Mouse (Mus musculus) kidney, adult 8-10 months (tissue): ENCODE data around the gene Rps25.
"Not testable (repeated sequence)": the region's sequence is repeated elsewhere in the genome, so short reads cannot be mapped to it uniquely, and the experiment has no call there.

Experiments
- DNase-seq, 2 experiments: peaks; one replicate each; pipeline ENCODE4 v3.0.0; 2022

Rps25 gene

DNA sequence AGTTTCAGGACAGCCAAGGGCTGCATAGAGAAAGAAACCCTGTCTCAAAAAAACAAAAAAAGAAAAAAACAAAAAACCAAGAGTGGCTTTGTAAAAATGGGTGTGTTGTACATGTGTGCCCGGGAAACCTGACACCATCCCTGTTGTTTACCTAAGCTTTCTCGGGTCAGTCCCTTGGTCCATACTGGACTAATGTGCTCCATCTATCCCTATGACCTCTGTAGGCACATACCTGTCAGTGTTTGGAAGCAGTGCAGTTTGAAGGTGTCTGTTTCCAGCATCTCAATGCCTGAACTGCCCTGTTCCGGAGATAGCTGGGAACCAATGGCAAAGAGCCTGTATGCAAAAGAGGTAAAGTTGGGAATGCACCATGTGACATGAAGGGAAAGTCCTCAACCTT is 1.9 kb upstream of the Rps25 start:
- DNase-seq: no peak

DNA sequence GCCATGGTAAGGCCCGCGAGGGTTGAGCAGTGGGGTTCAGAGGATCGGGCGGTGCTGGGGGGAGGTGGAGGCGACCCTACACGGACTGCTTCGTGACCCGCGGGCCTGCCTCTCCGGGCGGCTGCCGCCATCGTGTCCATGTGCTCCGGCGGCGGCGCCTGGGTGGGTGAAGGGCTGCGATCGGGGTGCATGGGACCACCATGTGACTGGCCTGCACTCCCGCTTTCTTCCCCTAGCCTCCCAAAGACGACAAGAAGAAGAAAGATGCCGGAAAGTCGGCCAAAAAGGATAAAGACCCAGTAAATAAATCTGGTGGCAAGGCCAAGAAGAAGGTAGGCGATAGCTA is 786 bp downstream of the Rps25 start:
- DNase-seq: no peak

DNA sequence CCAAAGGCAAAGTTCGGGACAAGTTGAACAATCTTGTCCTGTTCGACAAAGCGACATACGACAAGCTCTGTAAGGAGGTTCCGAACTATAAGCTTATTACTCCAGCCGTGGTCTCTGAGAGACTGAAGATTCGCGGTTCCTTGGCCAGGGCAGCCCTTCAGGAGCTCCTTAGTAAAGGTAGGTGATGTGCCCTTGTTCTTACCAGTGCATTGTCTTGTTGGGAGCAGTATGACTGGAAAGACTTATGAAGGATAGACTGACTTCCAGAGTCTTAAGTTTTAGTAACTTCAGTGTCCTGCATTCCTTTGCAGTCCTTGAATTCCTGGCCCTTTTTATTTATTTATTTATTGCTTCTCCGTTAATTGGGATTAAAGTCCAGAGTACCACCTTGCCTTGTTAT is 1.8 kb downstream of the Rps25 start:
- not testable (repeated sequence) for DNase-seq

DNA sequence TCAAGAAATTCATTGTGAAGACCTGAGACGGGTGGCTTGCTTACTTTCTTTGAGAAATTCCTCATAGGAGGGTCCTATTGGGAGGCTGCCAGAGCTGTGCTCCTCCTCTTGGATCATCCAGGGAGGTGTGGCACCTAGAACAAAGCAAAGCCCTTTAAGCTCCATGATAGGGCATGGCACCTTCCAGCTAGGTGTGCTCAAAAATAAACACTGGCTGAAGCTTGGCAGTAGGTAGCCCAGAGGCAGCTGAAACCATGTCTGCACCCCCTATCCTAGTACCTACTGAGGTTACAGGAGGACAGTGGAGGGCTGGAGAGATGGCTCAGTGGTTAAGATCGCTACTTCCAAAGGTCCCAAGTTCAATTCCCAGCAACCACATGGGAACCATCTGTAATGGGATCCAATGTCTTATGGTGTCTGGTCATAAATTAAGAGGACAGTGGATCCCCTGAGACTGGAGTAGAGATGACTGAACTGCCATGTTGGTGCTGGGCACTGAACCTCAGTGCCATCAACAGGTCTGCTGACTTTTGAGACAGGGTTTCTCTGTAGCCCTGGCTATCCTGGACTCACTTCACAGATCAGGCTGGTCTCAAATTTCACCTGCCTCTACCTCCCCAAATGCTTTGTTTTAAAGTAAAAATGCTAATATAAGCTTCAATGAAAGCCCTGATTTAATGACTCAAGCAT is 3.9 kb downstream of the Rps25 start:
- no peak for DNase-seq

DNA sequence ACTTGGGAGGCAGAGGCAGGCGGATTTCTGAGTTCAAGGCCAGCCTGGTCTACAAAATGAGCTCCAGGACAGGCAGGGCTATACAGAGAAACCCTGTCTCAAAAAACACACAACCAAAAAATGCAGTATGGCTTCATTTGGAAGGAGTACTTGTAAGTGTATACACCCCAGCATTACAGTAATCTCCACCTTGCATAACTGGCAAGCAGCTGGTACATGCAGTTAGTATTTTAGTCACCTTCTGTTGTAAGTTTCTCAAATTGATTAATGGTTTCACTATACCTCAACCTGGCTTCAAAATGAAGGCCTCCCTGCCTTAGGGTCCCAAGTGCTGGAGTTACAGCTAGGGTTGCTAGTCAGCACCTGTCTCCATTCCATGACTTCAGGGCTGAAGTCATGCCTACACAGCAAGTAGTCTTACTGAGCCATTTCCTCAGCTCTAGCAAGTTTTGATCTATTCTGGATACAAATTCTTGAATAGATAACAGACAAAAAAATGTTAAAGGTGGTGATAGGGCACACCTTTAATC is 4.7 kb downstream of the Rps25 start:
- DNase-seq: no peak

DNA sequence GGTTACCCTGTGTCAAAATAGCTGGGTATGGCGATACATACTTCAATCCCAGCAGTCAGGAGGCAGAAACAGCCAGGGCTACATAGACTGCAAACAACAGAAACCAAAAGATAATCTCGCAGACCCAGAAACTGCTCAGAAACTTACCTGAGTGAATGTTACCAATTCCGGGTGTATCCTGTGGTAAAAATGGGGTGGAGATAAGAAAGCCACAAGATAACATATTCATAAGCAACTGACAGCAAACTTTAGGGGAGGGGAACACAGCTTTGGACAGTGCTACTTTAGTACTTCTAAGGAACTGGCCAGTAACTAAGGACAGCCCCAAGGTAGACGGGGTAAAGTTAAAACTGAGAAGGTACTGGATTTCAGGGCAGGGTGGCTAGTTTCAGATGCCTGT is 5.4 kb downstream of the Rps25 start:
- DNase-seq: no peak

DNA sequence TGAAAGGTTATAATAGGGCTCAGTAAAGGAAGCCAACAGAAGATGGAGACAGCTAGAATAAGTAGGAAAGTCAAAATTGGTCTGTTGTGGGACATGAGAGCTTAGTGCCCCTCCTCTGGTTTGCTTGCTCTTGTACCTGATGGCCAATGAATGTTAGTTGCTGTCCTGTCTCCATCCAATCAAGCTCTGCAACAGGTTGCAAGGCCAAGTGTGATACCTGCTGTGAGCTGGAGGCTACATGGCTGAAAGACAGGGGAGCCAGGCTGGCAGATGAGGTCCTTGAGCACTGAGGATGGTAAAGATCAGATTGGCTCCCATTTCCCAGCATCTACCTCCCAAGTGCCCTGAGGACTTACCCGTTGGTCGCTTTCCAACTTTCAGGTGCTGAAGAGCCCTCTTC is 5.8 kb downstream of the Rps25 start:
- no peak for DNase-seq

DNA sequence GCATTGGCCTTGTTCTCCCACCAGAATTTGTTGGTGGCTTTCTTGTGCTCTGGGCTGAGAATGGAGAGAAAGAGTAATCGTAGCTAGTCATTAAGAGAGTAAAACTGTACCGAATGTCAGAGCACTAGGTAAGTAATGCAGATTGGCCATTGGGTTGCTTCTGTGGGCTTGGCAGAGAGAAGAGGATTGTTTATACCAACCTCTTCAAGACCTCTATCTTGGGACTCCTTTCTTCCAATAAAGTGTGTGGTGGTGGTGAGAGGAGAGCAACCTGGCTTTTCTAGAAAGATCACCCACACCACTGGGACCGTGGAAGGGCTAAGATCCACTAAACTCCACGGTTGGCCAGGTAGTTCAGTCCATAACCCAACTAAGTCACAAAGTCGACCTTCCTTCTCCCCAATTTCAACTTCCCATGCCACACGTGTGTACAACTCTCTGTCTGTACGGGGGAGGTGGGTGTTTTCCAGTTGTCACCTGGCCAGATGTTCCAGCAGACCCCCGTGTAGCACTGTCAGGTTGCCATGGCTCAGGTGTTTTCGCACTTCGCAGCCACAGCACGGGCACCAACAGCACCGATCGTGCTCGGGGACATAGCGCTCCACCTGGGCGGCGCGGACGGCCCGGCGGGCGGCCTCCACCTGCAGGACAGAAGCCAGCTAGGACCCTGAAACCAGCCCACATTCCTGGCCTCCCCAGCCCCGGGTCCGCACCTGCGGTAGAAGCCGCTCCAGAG is 10.4 kb downstream of the Rps25 start:
- DNase-seq: no peak

DNA sequence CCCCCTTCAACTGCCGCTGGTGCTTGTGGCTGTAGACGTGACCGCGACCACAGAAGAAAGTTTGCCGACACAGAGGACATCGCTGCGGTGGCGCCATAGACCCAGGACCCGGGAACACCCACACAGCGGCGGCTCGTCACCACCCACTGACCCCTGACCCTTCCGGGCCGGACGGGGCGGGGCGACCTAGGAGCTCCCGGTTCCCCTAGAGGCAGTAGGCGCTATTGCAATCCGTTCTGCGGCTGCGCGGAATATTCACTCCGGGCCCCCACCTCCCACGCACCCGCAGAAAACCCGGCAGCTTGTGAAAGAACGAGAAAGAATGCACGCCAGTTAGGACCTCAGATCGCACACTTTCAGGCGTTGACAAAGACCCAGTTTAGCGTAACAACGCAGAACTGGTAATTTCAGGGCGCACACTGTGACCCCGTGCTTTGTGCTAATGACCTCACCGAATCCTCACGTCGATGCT is 11.0 kb downstream of the Rps25 start:
- peak; percentile 91 to 95 for DNase-seq

DNA sequence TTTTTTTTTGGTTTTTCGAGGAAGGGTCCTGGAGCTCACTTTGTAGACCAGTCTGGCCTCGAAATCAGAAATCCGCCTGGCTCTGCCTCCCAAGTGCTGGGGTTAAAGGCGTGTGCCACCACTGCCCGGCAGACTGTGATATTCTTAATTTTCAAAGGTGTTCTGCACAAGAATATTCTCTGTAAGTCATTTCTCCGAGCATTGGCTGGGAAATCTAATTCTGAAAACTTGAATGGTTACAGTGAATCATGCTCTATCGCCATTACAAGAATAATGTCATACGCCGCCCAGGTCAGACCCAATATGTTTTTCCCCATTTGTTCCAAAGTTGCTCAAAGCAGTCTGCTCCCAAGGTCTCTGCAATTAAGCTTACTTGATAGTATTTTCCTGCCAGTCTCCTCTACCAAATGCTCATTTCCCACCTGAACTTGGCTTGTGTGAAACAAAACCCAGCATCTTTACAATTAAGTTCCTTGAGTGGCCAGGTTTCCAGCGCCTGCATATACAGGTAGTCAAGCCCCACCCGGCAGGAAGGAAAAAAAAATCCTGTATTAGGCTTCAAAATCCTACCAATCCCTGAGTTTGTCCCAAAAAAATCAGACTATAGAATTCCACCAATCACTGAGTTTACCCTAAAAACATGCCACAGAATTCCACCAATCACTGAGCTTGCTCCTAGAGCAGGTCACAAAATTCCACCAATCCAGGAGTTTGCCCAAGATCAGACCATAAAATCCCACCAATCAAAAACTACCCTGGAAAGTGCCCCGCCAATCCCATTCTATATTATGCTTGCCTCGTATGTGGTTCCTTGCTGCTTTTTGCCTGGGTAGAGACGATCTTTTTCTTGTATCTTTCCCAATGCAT is 11.8 kb downstream of the Rps25 start, which contains the start of gene Ccdc84:
TSS of gene Ccdc84 (minus strand) at position 51 of the 867 bp plus-strand sequence.
- DNase-seq: no peak

DNA sequence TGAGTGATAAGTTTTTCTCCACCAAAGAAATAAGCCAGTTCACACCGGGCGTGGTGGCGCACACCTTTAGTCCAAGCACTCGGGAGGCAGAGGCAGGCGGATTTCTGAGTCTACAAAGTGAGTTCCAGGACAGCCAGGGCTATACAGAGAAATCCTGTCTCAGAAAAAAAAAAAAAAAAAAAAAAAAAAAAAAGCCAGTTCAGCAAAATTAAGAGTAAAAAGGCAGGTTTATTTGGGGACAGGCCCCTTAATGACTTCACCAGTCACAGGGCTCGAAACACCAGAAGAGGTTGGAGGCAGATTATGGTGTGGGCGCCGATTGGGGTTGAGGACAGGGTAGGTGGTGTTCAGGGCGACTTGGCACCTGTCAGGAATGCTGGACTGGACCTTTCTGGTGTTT is 12.8 kb downstream of the Rps25 start:
- DNase-seq: not testable (repeated sequence)

DNA sequence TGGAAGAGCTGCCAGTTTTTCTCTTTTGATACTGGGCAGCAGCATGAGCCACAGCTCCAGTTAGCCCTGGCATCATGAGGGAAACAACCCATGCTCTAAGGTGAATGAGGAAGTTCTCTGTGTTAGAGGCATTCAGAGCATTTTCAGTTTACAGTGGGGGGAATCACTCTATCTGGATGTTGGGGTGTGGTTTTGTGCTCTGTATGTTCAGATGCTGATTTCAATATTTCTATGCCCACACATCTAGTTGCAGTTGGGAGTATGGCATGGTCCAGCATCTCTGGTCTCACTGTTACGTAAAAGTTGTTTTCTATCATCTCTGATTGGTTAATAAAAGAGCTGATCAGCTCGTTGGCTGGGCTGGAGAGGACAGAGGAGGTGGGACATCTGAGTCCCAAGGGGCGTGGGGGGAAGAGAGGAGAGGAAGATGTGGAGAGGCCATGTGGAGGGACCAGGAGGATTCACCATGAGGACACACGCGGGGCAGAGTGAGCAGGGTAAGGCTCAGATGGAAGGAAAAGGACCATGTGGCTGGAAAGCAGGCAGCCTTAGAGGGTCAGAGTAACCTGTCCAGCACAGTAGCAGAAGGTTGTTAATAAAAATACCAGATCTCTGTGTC is 13.4 kb downstream of the Rps25 start:
- DNase-seq: no peak

DNA sequence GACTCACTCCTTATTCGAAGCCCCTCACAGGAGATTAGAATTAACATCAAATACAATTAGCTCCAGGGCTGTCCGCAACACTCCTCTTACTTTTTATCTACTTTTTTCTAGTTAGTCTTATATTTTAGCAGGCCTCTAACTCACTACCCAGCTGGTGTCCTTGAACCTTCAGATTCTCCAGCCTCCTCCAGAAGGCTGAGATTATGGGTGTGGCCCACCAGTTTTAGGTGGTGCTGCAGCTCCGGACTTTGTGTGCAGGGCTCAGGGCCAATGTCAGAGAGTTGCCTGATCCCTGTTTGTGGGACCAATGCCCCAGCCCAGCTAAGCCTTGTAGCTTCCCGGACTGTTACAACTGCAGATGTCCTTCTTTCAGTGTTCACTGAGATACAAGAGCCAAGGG is 16.6 kb downstream of the Rps25 start:
- DNase-seq: no peak

DNA sequence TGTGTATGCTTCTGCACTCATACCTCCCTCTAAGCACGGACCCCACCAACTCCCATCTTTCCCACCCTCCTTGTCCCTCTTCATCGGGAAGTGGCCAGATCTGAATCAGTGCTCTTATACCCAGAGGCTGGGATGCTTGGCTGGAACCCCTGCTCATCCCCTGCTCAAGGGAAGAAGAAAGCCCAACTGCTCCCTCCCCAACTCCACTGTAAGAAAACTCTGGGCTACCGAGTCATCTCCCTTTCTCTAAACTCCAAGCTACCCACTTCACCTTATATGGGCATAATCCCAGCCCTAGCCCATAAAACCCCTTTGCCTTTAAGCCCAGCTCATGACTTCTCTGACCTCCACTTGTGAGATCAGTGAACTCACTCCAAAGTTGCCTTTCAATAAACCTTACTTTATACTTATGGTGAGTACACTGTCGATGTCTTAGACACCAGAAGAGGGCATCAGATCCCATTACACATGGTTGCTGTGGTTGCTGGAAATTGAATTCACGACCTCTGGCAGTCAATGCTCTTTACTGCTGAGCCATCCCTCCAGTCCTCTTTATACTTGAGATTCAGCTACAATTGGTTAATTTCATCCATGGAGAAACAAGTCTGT is 25.7 kb downstream of the Rps25 start:
- no peak for DNase-seq

DNA sequence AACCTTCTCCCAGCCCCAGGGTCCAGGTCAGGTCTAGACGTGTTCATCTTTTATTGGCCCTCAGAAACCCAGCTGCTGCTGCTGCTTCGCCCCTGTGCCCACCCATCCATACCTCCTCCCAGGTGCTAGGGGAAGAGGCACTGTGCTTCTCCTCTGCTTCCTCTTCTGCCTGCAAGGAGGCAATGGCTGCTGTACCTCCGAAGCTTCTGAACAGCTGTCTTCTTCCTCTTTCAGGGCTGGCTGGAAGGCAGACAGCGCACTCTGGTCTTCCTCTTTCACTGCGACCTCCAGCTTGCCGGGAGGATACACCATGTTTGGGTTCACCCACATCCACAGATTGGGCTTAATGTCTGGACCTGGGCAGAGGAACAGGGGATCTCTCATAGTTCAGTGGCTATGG is 28.8 kb downstream of the Rps25 start:
- no peak for DNase-seq

DNA sequence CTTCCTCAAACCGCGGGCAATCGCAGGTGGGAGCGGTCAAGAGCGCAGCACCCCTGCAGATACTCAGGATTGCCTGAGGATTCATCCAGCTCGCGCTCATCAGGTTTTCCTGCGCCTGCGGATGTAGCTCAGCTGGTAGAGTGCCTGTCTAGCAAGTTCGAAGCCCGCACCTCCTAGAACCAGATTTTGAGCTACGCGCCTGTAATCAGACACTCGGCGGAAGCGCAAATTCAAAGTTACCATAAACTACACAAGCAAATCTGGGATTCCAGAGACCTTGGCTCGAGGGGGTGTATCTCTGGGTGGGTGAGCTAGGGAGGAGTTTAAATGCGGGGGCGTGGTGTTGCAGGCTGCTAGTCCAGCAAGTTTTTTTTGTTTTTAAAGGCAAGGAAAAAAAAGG is 34.0 kb downstream of the Rps25 start, which contains the start of gene Foxr1:
TSS of gene Foxr1 (minus strand) at position 176 of the 400 bp plus-strand sequence.
- DNase-seq: no peak

DNA sequence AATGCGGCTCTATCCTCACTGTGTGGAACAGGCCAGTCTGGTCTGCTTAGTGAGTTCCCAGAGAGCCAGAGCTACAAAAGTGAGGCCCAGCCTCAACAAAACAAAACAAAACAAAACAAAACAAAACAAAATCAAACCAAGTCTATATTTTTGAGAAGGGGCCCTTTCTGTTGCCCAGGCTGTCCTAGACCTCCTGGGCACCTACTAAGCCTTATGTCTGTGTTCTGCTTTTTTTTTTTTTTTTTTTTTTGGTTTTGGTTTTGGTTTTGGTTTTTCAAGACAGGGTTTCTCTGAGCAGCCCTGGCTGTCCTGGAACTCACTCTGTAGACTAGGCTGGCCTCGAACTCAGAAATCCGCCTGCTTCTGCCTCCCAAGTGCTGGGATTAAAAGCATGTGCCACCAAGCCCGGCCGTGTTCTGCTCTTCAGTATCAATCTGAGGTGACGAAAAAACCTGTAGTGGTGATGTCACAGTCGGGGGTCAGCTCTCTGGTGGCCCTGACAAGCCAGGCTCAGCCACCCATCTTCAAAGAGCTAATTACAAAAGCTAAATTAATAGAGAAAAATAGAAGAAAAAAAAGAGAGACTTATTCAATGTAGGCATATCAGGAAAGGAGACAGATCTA is 37.6 kb downstream of the Rps25 start:
- not testable (repeated sequence) for DNase-seq

DNA sequence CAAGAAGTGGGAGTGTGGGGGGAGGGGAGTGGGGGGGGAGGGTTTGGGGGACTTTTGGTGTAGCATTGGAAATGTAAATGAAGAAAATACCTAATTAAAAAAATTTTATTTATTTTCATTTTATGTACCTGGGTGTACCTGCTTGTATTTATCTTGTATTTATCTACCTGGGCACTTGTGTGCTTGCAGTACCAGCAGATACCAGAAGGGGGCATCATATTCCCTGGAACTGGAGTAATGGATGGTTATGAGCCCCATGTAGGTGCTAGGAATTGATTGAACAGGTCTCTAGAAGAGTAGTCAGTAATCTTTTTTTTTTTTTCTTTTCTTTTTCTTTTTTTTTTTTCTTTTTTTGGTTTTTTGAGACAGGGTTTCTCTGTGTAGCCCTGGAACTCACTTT is 43.4 kb downstream of the Rps25 start:
- DNase-seq: peak in 1 of 2 experiments; percentile 38

DNA sequence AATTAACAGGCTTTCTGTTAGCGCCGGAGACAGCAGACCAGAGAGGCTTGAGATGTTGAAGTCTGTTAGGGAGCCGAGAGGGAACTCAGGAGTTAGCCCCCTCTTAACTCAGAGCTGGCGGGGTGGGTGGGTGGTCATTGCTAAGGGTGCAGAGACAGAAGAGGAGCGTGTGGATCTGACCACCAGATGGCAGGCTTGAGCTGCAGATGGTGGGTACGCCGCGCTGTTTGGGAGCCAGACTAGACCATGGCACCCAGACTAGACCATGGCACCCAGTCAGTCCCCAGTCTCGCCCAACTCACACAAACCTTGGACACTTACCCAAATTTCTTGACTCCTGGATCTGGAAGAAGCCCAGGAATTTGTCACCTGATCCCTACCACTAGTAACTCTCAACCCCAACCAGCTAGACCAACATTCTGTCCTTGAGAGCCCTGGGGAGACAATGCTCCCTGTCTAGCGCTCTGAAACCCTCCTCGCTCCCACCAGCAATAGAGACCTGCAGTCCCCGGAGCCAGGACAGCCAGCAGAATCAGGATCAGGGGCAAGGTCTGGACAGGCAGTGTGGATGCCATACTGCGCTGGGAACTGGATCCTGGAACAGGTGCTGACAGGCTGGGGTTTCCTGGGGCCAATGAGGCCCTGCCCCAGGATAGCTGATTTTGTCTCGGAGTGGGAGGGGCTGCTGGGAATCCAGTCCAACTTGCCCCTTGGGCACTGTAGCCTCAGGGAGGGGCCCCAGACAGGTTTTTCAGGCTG is 47.4 kb downstream of the Rps25 start:
- DNase-seq: peak; percentile 63 to 83

DNA sequence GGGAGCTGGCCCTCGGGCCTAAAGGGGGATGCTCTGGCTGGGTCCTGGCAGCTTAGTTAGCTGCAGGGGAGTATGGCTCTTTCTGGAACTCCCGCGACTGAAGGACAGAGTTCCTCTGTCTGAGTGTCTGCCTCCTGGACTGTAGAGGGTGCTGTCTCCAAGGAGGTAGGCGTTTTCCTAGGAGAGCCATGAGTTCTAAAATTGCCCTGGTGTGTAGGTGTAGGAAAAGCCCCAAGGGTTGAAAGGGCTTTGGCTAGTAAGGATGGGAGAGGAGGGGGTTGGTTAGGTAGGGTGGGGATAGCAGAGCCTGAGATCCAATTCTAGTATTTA is 47.9 kb downstream of the Rps25 start, which contains the start of gene Upk2:
TSS of gene Upk2 (minus strand) at position 86 of the 330 bp plus-strand sequence.
- DNase-seq: no peak
